Mouse (Mus musculus) megakaryocyte-erythroid progenitor cell, adult 5-6 weeks (primary cell): ENCODE results near the gene Gm6169. TPM values are rescaled to one million over a fixed set of nuclear protein-coding genes. Genes with fewer than 3 reads are reported as not detected.
"Not testable (repeated sequence)": the region's sequence is repeated elsewhere in the genome, so short reads cannot be mapped to it uniquely, and the experiment has no call there.

Experiments
- ATAC-seq: replicated peaks from 2 replicates; pipeline ENCODE4 v1.8.0; 2016; ENCODE audit warnings: mild to moderate bottlenecking, inconsistent platforms; ENCODE audit not compliant: severe bottlenecking, poor library complexity, low FRiP score, low TSS enrichment
- total RNA-seq, 2 experiments: library from RNA; stranded (forward) in 1 of 2; stranded (reverse) in 1 of 2; fragments of 200-1000, 215-1000 nt in 1 of 2; fragments of >200 nt in 1 of 2; fragmentation: Nextera tagmentation in 1 of 2; gene quantifications; 2 replicates each; pipeline ENCODE4 v1.2.3; 2014 to 2017

Gene Gm6169
- total RNA-seq (2014; fragmentation: Nextera tagmentation) (0.46 and 2.0 TPM in 2 replicates), total RNA-seq (2017) (0.33 and 2.1 TPM in 2 replicates)

DNA sequence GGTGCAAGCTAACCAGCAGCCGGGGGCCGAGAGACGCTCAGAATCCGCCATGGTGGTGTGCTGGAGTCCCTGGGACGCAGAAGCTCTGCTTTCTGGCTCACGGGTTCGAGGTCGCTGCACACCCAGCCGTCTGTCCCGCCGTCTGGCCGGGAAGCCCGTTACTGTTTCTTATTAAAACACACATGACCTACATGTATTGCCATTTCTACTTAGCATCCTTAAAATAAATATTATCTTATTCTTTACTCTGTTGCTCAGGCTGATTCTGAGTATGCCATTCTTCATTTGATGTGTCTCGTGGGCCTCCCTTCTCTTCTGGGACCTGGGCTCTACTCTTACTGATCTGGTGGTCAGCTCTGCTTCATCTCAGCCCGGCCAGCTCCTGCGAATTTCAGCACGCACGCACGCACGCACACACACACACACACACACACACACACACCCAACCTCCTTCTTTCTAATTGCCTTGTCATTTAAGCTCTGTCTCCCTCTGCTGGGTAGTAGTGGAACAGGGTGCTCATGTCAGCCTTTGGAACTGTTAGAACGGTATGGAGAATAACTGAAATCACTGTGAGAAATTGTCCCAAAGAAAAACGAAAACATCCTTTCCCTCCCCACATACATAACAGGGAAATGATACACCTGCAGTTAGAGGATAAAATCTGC is at the start of gene Gm6169:
Gene Gm6169, minus strand, starts transcription at position 51 of the 666 bp plus-strand sequence.
- peak; percentile 86 for ATAC-seq

DNA sequence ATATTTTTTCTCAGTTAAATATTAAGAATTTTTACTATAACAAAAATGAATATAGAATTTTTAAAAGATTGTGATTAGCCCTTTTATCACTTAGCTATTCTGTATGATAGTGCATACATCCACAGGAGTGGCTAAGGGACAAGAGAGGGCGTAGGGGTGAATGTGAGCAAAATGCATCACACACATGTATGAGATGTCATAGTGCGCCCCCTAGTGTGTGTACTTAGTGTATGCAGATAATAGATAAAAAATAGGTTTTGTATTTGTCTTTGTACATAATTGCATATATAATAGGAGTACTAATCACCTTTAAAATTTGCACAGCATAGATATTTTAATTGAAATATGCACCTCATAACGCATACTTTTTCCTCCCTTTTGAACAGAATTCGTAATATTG is 46.8 kb upstream of the Gm6169 start:
- ATAC-seq, result peak; percentile 90

- no peak for ATAC-seq
Measured at GRCm38 (mm10) chr13:97142321-97142720, 43.3 kb upstream of the Gm6169 start.

GRCm38 (mm10) chr13:97138404-97138931 is 39.4 kb upstream of the Gm6169 start:
- not testable (repeated sequence) for ATAC-seq

DNA sequence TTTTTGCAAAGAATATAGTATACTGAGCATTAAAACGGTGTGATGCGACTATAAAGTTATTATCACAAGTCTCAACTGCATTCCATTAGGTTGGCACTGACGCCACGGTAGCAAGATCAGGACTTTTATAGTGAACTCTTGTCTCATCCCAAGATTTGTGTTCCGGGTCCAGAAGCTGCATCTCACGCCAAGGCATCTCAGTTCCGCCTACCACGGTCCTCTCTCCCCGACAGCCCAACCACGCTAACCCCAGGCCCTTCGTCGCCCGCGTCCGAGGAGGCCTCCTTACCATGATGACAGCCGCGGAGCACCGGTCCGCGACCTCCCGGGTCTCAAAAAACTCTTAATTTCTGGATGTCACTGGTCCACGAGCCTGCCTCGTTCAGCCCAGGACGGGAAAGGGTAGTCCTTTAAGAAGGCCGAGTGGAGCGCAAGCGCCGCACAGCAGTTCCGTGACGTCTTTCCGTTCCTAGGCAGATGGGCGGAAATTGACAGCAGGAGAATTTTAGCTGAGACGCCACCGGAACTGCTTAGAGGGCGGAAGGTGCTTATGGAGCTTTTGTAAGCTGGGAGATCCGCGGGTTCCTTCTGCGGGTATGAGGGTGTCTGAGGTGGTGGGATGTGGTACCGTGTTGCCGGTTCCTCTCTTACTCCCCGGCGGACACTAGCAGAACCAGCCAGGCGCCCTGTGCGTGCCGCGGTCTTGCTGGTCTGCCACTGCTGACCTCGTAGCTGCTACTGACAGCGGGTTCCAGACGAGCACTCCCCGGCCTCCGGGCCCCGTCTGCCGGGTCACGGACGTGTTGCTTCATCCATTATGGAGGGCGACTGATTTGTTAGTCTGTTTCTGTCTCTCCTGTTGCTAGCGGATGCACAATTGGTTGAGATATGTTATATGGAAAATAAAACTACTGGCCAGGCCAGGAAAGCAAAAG is 38.7 kb upstream of the Gm6169 start, which contains the start of the genes Gfm2 and Nsa2:
Gene Gfm2, plus strand, starts transcription at position 472 of the 935 bp plus-strand sequence.
Gene Nsa2, minus strand, starts transcription at position 472 of the 935 bp plus-strand sequence.
- ATAC-seq, result peak; percentile 98

DNA sequence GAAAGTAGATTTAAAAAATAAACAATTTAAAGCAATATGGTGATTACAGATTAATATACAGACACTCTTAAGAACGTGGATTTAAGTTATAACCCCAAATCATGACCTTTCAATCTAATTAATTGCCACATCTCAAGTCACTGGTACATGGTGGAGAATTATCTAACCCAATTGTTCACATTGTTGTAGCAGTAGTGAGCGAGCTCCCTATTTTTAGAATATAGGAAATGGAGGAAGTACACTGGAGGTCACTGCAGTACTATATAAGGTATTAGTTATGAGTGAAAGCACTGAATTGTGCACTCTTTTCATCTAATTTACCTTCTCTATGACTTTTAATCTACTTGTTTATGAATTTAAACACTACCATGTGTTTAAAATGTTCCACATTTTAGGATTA is 31.4 kb upstream of the Gm6169 start:
- not testable (repeated sequence) for ATAC-seq

GRCm38 (mm10) chr13:97129654-97130053 is 30.6 kb upstream of the Gm6169 start:
- ATAC-seq, result not testable (repeated sequence)

DNA sequence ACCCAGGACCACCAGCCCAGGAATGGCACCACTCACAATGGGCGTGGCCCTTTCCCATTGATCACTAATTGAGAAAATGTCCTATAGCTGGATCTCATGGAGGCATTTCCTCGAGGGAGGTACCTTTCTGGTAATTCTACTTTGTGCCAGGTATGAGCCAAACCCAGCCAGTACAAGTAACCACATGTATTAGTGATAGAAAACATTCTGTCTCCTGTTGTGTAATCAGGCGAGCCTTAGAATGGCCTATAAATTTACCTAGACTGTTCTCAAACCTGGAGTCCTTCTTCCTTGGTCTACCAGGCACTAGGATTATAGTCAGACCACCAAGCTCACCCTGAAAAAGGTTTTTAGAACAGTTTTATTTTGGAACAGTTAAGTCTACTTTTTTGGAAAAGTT is 22.3 kb upstream of the Gm6169 start:
- ATAC-seq, result no peak

GRCm38 (mm10) chr13:97109046-97109445 is 10.0 kb upstream of the Gm6169 start:
- ATAC-seq, result no peak

GRCm38 (mm10) chr13:97107721-97108120 is 8.7 kb upstream of the Gm6169 start:
- not testable (repeated sequence) for ATAC-seq

DNA sequence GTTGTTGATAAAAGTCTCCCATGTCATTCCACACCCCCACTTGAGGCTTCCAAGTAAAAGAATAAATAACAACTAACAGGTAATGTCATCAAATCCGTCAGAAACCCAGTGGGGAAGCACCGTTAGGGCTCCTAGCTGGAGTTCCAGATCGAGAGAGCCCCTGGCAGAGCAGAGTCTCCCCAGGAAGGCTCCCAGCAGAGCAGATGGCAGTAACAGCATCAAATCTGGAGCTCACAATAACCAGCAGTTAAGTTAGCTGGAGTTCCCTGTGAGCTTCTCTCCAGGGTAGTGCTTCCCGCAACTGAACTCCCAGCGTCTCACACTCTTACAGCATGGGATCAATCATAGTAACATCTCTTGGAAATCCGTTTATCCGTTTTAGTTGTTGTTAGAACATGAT is 6.0 kb upstream of the Gm6169 start:
- no peak for ATAC-seq

DNA sequence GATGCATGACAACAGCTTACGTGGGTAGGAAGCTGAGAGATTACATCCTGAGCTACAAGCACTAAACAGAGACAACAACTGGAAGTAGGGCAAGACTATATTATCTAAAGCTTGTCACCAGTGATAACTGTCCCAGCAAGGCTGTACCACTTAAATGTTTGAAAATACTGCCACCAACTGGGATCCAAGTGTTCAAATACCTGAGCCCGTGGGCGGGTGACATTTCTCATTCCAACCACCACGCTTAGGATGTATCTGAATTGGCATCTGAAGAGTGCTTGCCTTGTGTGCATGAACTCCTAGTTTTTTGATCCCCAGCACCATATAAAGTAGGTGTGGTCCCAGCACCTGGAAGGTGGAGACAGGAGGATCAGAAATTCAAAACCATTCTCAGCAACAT is 3.3 kb downstream of the Gm6169 start:
- no peak for ATAC-seq

- no peak for ATAC-seq
Measured at GRCm38 (mm10) chr13:97088183-97088582, 10.9 kb downstream of the Gm6169 start.

- ATAC-seq, result no peak
Measured at GRCm38 (mm10) chr13:97087421-97087820, 11.6 kb downstream of the Gm6169 start.

DNA sequence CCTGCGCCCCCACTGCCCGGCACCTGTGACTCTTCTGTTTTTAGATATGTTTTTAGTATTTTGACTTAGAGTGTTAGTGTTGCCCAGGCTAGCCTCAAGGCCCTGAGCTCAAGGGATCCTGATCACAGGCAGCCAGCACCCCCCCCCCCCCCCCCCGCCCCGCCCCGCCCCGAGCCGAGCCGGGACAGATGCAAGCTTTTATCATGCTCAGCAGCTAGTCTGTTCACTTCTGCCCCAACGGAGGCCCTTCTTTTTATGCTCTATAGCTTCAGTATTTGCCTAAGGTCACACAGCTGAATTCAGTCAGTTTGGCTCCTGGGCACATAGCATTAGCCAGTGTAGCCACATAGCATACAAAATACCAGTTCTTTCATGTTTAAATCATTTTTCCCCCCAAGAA is 12.7 kb downstream of the Gm6169 start:
- ATAC-seq, result peak; percentile 86

GRCm38 (mm10) chr13:97082432-97082831 is 16.6 kb downstream of the Gm6169 start:
- no peak for ATAC-seq

- no peak for ATAC-seq
Measured at GRCm38 (mm10) chr13:97080615-97081014, 18.4 kb downstream of the Gm6169 start.

DNA sequence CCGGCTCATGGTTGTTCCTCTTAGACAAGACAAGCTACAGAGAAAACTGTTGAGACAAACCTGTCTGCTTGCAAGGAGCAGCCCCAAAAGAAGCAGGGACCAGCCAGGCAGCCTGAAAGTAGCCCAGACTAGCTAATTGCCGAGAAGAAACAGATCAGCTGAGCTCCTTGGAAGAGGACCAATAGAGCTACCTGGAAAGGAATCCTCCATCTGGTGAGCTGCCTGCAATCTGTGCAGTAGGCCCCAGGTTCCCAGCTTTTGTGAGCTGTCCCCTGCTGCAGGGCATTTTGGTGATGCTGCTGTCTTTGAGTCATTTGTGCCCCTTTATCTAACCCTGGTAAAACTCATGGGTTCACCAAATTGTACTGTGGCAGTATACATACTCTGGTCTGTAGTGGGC is 18.8 kb downstream of the Gm6169 start:
- no peak for ATAC-seq

DNA sequence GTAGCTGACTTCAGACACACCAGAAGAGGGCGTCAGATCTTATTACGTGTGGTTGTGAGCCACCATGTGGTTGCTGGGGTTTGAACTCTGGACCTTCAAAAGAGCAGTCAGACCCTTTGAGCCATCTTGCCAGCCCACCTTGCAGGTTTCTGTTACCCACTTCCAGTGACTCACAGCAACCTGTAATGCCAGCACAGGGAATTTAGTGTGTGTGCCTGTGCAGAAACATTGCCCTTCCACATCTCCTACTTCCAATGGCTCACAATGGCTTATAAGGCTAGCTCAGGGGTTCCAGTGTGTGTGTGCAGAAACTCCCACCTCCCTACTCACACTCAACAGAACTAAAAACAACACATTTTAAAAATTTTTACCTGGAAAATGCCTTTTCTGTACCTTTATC is 21.5 kb downstream of the Gm6169 start:
- no peak for ATAC-seq

DNA sequence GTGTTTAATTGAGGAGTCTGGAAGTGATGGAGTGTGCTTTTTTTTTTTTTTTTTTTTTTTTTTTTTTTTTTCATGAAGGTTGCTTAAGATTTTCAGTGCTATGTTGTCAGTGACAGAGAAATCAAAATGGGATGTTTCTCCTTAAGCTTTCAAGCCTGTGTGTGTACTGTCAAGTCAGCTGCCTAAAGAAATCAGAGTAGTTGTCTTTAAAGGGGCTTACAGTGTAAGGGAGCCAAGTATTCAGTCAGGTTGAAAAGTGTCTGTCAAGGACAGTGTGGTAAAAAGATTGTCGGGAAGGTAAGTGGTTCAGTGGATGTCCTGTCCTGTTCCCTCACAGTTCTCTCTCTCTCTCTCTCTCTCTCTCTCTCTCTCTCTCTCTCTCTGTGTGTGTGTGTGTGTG is 25.5 kb downstream of the Gm6169 start:
- ATAC-seq, result no peak
